Mouse (Mus musculus) intestine, embryonic 14.5 days (tissue): Measurements from ENCODE around the gene Mylk4. TPM values are rescaled to one million over a fixed set of nuclear protein-coding genes. Genes with fewer than 3 reads are reported as not detected.

Experiments used
- ATAC-seq: fragments of 200-750 bp; cut with Nextera tagmentation; replicated peaks from 2 replicates; pipeline ENCODE4 v1.8.0; 2017; ENCODE audit warnings: low read depth, moderate number of reproducible peaks, moderate TSS enrichment, moderate library complexity; ENCODE audit not compliant: low FRiP score, low TSS enrichment
- DNase-seq: peaks from one replicate; pipeline ENCODE4 v3.0.0-alpha.2; 2018; ENCODE audit warnings: low spot score
- H3K27ac ChIP-seq: fragments of 300-500 bp; sonication (generic); 2 replicates; pipeline ENCODE4 v1.5.1; 2014; ENCODE audit warnings: low read depth, mild to moderate bottlenecking, control low read depth
- H3K27me3 ChIP-seq: fragments of 300-500 bp; sonication (generic); replicated peaks from 2 replicates; pipeline ENCODE4 v1.6.1; 2014; ENCODE audit warnings: low read length, control low read depth; ENCODE audit not compliant: control insufficient read depth, insufficient read depth
- H3K36me3 ChIP-seq: fragments of 300-500 bp; sonication (generic); 2 replicates; pipeline ENCODE4 v1.6.1; 2014; ENCODE audit warnings: low read length, control low read depth; ENCODE audit not compliant: control insufficient read depth, insufficient read depth
- H3K4me1 ChIP-seq: fragments of 300-500 bp; sonication (generic); replicated peaks from 2 replicates; pipeline ENCODE4 v1.6.1; 2014; ENCODE audit warnings: low read length, control low read depth, mixed read lengths; ENCODE audit not compliant: control insufficient read depth, insufficient read depth
- H3K4me2 ChIP-seq: fragments of 300-500 bp; sonication (generic); 2 replicates; pipeline ENCODE4 v1.6.1; 2014; ENCODE audit warnings: low read length
- H3K4me3 ChIP-seq: fragments of 300-500 bp; sonication (generic); 2 replicates; pipeline ENCODE4 v1.5.1; 2014; ENCODE audit warnings: low read depth, low read length, control low read depth, mixed read lengths
- H3K9ac ChIP-seq: fragments of 300-500 bp; sonication (generic); 2 replicates; pipeline ENCODE4 v1.6.1; 2014; ENCODE audit warnings: mild to moderate bottlenecking, low read length
- H3K9me3 ChIP-seq: fragments of 300-500 bp; sonication (generic); 2 replicates; pipeline ENCODE4 v1.6.1; 2016; ENCODE audit warnings: low read length, control low read depth; ENCODE audit not compliant: control insufficient read depth
- WGBS: fragments of 180-500 bp; shearing (Covaris S2); extraction: QIAGEN DNeasy Blood & Tissue Kit; methylation state at CpG from one replicate; pipeline ENCODE4 v1.1.7; 2014; 5-methylcytosine and 5-hydroxymethylcytosine counted together
- polyA plus RNA-seq: library from polyadenylated mRNA; unstranded; fragments of >200 nt; fragmentation: Nextera tagmentation; extraction: Ambion mirVana; gene quantifications from 2 replicates; pipeline ENCODE4 v1.2.1, GENCODE M21; 2014

Mylk4 gene
- polyA plus RNA-seq, 1 experiment from 2014 or later = not detected

DNA sequence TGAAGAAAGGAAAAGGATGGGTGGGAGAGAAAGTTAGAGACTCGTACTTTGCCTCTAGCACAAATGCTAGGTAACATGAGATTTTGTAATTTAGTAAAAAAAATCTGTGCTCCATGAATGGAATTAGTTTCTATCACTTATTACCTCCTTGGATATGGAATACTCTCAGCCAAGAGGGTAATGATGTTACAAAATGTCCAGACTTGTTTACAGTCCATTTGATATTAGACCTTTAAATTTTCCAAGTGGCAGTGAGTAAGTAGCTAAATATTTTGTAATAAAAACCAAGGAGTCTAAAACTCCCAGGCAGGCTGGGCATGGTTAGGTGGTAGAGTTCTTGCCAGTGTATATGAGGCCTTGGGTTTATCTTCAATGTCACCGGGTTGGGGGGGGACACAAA, 3.8 kb upstream of the Mylk4 start:
- Histone ChIP-seq H3K4me2 (no peak overlapping the region), H3K27ac (no peak overlapping the region), H3K9ac (no peak overlapping the region), H3K4me3 (no peak overlapping the region), H3K4me1 (no peaks in the 10 kb centered on the region), H3K36me3 (no peaks in the 10 kb centered on the region), H3K27me3 (no peaks in the 10 kb centered on the region), H3K9me3 (no peaks in the 10 kb centered on the region)
- WGBS = 66% methylated on average over 2 of the region's 2 CpGs
- ATAC-seq (no peak), DNase-seq (no peak)

GRCm38 (mm10) chr13:32783055-32783454, 699 bp downstream of the Mylk4 start:
- no peak overlapping the region for H3K4me2 ChIP-seq
- H3K9me3 ChIP-seq = no peaks in the 10 kb centered on the region
- WGBS = 63% methylated on average over 5 of the region's 5 CpGs
- no peak overlapping the region for H3K27ac ChIP-seq
- no peaks in the 10 kb centered on the region for H3K27me3 ChIP-seq
- DNase-seq (no peak), ATAC-seq (no peak)
- H3K9ac ChIP-seq = no peak overlapping the region
- H3K4me1 ChIP-seq = no peaks in the 10 kb centered on the region
- H3K4me3 ChIP-seq = no peak overlapping the region
- H3K36me3 ChIP-seq = no peaks in the 10 kb centered on the region

GRCm38 (mm10) chr13:32778861-32779260, 4.9 kb downstream of the Mylk4 start:
- H3K4me1 ChIP-seq = no peaks in the 10 kb centered on the region
- no peaks in the 10 kb centered on the region for H3K27me3 ChIP-seq
- H3K4me3 ChIP-seq = no peak overlapping the region
- ATAC-seq (no peak), DNase-seq (no peak)
- H3K4me2 ChIP-seq = no peak overlapping the region
- H3K9me3 ChIP-seq = no peaks in the 10 kb centered on the region
- H3K27ac ChIP-seq = no peak overlapping the region
- WGBS = 70% methylated on average over 3 of the region's 3 CpGs
- H3K36me3 ChIP-seq = no peaks in the 10 kb centered on the region
- no peak overlapping the region for H3K9ac ChIP-seq

- H3K4me2 ChIP-seq = no peak overlapping the region
- no peak overlapping the region for H3K9ac ChIP-seq
- no peaks in the 10 kb centered on the region for H3K4me1 ChIP-seq
- H3K27me3 ChIP-seq = no peaks in the 10 kb centered on the region
- H3K9me3 ChIP-seq = no peaks in the 10 kb centered on the region
- 92% methylated on average over 10 of the region's 10 CpGs for WGBS
- ATAC-seq (no peak), DNase-seq (no peak)
- no peak overlapping the region for H3K27ac ChIP-seq
- no peaks in the 10 kb centered on the region for H3K36me3 ChIP-seq
- no peak overlapping the region for H3K4me3 ChIP-seq
These were observed 7.4 kb downstream of the Mylk4 start for GRCm38 (mm10) chr13:32776350-32776749.

- Histone ChIP-seq H3K9ac (no peak overlapping the region), H3K4me2 (no peak overlapping the region), H3K27me3 (no peaks in the 10 kb centered on the region), H3K4me1 (no peaks in the 10 kb centered on the region), H3K9me3 (no peaks in the 10 kb centered on the region), H3K27ac (no peak overlapping the region), H3K36me3 (no peaks in the 10 kb centered on the region), H3K4me3 (no peak overlapping the region)
- WGBS = 74% methylated on average over 9 of the region's 9 CpGs
- no peak for ATAC-seq
- DNase-seq = no peak
These were observed 7.9 kb downstream of the Mylk4 start for GRCm38 (mm10) chr13:32775889-32776288.

GRCm38 (mm10) chr13:32769960-32770359, 13.8 kb downstream of the Mylk4 start:
- Histone ChIP-seq H3K9me3 (no peaks in the 10 kb centered on the region), H3K36me3 (no peaks in the 10 kb centered on the region), H3K27me3 (no peaks in the 10 kb centered on the region), H3K4me2 (no peak overlapping the region), H3K4me1 (no peaks in the 10 kb centered on the region), H3K9ac (no peak overlapping the region), H3K4me3 (no peak overlapping the region), H3K27ac (no peak overlapping the region)
- 25% methylated on average over 3 of the region's 3 CpGs for WGBS
- ATAC-seq = no peak
- DNase-seq = no peak

- Histone ChIP-seq H3K4me2 (no peak overlapping the region), H3K36me3 (no peaks in the 10 kb centered on the region), H3K9me3 (no peaks in the 10 kb centered on the region), H3K27ac (no peak overlapping the region), H3K4me3 (no peak overlapping the region), H3K27me3 (no peaks in the 10 kb centered on the region), H3K9ac (no peak overlapping the region), H3K4me1 (no peaks in the 10 kb centered on the region)
- WGBS = 14% methylated on average over 4 of the region's 4 CpGs
- DNase-seq = no peak
- no peak for ATAC-seq
These were observed 15.7 kb downstream of the Mylk4 start for GRCm38 (mm10) chr13:32768104-32768503.

GRCm38 (mm10) chr13:32764448-32764847, 19.3 kb downstream of the Mylk4 start:
- no peak overlapping the region for H3K4me2 ChIP-seq

DNA sequence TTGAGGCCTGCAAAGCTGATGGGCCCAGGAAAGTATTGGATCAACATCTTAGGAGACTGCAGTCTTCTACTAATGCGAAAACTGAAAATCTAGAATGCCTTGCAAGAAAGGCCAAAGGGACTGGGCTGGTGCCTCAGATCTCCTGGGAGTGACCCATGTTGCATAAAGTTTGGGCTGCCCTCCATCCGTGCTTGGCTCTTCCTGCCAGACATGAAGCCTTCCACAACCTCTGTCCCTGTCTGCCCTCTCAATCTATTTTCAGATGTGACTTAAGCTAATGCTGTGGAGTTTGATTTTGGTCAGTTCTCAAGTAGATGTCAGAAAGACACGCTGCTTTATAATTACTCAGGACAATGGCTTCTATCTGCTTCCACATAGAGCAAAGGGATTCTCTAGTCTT, 20.6 kb downstream of the Mylk4 start:
- Histone ChIP-seq H3K27me3 (no peaks in the 10 kb centered on the region), H3K4me1 (no peaks in the 10 kb centered on the region), H3K9ac (no peak overlapping the region), H3K27ac (no peak overlapping the region), H3K4me2 (no peak overlapping the region), H3K36me3 (no peaks in the 10 kb centered on the region), H3K4me3 (no peak overlapping the region), H3K9me3 (no peaks in the 10 kb centered on the region)
- ATAC-seq (no peak), DNase-seq (no peak)
- whole genome bisulfite sequencing = 86% methylated on average over 3 of the region's 3 CpGs

More at GRCm38 (mm10) chr13:32764448-32764847, 19.3 kb downstream of the Mylk4 start:
- no peaks in the 10 kb centered on the region for H3K9me3 ChIP-seq
- no peak overlapping the region for H3K4me3 ChIP-seq
- no peak overlapping the region for H3K27ac ChIP-seq
- WGBS = 38% methylated on average over 7 of the region's 7 CpGs
- DNase-seq = no peak
- no peak overlapping the region for H3K9ac ChIP-seq
- H3K4me1 ChIP-seq = no peaks in the 10 kb centered on the region
- no peak for ATAC-seq
- no peaks in the 10 kb centered on the region for H3K27me3 ChIP-seq
- no peaks in the 10 kb centered on the region for H3K36me3 ChIP-seq
